Mouse (Mus musculus) embryonic fibroblast, embryonic 13.5 days (primary cell): ENCODE data around the gene Foxd1.

Experiments used
- CTCF ChIP-seq: IDR thresholded peaks from 2 replicates; pipeline ENCODE4 v1.5.1; 2011; ENCODE audit warnings: mild to moderate bottlenecking, control low read depth, low read length, moderate library complexity, borderline replicate concordance; ENCODE audit not compliant: insufficient read depth
- POLR2A ChIP-seq: IDR thresholded peaks from 2 replicates; pipeline ENCODE4 v1.6.1; 2011; ENCODE audit warnings: low read depth, mild to moderate bottlenecking, control low read depth, low read length, moderate library complexity

DNA sequence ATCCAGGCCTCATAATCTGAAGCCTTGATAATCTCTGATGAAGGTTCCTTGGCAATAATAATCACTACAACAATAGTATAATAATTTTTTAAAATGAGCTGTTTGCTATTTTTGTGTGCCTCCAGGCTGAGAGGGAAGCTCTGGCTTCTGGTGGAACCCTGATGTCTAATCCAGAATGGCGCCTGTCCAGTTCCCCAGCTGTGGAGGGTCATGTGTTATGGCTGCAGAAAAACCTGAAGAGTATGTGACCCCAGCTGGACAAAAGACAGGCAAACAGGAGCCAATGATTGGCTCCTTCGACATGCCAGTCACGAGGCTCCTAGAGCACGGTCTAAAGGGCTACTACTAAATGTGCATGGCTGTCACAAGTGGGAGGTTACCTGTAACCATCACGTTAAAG is 13.5 kb upstream of the Foxd1 start:
- TF ChIP-seq CTCF: no peak
- TF ChIP-seq POLR2A: no peak
